Mouse (Mus musculus): ENCODE measurements at regions not wholly inside any gene's neighbourhood (a gene's known extent, or its start where the extent isn't known, plus 50 kb on each side); places are given as distances from the start of the nearest gene placed in this dataset.

DNA sequence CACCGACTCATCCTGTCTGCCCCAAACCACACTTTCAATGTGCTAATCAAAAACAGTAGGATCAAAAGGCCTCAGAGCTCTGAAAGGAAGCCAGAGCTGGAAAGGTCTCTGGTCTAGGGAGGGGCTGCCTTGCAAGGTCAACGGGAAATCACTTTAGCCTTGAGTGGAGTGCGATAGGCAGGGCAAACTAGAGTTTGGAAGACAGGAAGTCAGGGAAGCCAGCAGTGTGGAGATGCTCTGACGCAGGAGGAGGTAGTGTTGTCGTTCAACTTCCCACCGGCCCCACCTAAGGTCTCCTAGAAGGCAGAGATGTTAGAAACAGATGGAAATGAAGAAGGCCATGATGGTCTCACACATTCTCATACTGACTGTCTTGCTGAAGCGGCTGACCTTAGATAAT lies 52.0 kb upstream of the Trp53i11 start:
- intact Hi-C loops (cut with DNase I) = no loop called here
- no peak for DNase-seq (ENCODE audit: low spot score in 2 of 2)

DNA sequence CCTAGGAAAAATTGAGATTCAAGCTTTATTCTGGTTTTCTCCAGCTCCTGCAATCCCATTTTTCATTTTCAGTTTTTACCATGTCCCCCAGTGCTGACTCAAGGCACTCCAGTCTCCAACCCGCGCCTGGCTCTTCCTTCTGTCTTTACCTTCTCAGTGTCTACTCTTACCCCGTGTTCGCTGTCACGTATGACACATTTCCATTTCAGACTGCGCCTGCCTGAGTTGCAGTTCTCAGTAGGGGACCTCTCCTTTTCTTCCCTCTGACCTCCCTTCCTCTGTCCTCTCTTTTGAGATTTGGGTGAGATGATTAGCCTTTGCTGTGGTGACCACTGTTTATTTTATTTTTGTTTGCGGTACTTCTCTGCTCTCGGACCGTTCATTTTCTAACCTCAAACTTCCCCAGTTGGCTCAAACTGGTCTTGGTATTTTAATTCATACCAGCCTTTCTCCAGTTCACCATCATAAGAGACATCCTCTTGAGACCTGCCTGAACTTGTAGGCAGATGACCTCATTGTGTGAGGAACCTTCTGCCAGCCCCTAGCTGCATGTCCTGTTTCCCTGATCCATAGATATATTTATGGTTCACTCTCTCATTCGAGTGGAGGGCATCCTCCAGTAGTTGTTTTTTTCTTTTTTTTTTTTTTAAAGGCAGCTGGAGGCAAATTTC lies 53.9 kb upstream of the Trp53i11 start:
- intact Hi-C loops (cut with DNase I) = no loop called here
- DNase-seq (ENCODE audit: low spot score in 2 of 2) = no peak

DNA sequence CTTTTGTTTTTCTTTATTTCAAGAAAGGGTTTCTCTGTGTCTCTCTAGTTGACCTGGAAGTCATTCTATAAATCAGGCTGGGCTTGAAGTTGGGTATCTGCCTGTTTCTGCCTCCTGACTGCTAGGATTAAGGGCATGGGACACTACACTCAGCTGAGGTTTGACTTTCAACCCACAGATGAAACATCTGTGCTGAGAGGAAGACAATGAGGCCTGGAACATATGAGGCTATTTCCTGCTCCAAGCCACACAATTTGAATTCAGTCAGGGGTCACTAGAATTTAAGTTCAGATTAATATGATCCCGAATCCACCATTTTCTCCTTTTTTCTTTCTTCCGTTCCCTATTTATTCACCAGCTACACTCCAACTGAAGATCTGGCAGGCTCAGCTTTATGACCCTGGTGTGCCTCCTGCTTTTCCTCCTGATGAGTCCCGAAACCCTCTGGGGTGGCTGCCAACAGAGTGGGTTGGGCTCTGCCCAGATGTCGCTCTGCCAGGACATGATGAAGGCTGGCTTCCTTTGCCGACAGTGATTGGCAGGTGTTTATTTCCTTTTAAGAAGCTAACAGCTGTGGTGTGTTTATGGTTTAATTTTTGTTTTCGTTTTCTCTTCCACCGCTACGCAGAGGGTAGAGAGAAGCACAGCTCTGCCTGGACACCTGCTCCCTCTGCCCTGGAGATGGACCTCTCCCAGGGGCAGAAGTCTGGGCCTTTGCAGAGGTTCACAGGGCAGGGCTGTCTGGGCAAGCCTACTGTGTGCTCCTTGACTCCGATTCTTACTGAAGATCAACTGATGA lies 55.3 kb upstream of the Trp53i11 start:
- intact Hi-C loops (cut with DNase I) = no loop called here
- DNase-seq (ENCODE audit: low spot score in 2 of 2) = peak; percentile 29 to 35

DNA sequence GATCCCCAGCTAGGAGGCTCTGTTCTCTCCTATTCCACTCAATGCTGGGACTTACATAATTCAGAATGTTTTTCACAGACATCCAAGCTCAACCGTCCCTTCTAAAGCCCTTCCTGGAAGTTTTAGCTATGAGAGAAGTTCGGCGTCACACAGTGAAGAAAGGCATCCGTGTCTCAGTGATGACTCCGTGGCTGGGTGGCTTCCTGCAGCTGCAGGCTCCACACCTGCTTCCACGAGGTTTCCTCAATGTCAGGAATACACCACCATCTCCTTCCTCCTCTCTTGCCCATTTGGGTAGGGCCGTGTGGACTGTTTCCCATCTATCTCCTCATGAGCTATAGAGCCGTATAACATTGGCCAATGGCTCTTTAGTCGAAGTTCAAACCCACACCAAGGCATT lies 56.1 kb upstream of the Trp53i11 start:
- intact Hi-C loops (cut with DNase I) = no loop called here
- no peak for DNase-seq (ENCODE audit: low spot score in 2 of 2)

DNA sequence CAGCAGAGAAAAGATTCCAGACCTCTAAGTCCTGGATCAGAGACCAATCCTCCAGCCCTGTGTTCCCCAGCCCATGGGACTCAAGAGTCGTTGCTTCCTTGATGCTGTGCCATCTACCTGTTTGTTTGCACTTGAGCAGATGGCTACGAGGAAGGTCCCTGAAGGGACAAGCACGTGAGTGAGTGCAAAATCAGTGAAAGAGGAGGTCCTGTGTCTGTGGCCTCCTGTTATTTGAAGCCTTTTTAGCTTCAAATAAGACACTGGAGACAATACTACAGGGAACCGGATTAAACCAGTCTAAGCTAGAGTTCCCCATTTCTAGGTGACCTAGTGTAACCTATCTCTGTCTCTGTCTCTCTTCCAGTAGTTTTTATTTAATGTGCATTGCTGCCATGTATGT lies 58.2 kb upstream of the Trp53i11 start:
- DNase-seq (ENCODE audit: low spot score in 2 of 2) = no peak
- intact Hi-C loops (cut with DNase I) = no loop called here

DNA sequence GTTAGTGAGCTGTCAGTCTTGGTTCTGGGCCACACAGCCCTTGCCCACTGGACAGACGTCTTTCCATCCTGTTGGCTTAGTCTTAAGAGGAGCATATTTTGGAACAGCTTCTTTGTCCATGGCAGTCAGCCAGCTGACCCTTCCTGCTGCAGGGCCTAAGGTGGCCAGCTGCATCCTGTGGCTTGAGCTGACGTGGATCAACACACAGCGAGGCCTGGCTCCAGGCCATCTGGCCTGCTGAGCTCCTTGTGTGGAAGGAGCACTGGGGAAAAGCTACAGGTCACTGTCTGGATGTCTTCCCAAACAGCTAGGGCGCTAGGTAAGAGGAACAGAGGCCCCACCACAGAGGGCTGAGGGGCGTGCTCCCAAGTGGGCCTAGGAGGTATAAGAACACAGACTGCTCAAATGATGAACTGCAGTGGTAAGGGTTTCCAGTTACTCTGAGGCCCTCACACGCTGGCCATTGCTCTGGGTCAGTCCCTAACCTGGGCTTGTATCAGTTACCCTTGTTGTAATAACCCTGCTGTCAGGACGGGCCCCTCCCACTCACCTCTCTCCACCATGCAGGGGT lies 60.7 kb upstream of the Trp53i11 start:
- intact Hi-C loops (cut with DNase I) = no loop called here

DNA sequence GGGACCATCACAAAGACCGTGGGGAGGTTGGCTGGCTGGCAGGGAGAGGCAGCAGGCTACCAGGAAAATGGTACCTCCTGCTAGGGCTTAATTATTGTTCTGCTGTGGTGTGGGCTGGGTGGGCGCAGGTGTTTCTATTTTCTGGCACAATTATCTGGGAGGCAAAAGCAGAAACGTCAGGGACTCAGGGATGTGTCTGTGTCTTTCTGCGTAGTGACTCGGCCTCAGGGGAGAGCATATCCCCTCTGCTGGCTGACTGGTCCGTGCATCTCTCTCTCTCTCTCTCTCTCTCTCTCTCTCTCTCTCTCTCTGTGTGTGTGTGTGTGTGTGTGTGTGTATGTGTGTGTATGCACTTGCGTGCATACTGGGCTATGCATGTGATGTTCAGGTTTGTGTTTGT lies 61.2 kb upstream of the Trp53i11 start:
- intact Hi-C loops (cut with DNase I) = no loop called here
- DNase-seq (ENCODE audit: low spot score in 2 of 2) = no peak

More for the DNA sequence above, 60.7 kb upstream of the Trp53i11 start:
- peak; percentile 64 to 76 for DNase-seq (ENCODE audit: low spot score in 2 of 2)

DNA sequence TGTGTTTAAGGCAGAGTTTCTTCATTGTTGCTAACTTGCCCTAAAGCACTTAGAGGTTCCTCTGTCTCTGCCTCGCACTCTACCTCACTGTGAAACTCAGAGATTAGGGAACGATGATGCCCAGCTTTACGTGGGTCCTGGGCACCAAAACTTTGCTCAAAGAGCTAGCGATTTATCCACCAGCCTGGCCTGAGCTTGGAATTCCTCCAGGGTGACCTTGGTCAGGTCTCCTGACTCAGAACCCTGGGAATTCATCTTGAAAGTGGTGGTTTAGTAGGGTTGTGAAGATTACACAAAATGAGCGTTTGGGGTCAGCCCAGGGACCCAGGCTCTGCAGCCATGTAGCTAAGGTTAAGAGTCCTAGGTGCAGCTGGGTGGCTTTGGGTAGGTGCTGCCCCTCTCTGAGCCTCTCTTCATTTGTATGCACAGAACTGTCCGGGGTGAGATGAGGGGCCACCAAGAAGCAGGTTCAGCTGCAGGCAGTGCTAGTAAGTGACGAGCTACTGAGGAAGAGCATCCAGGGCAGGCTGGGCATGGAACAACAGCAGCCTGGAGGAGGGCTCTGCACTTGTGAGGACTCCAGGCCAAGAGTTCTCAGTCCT lies 62.4 kb upstream of the Trp53i11 start:
- intact Hi-C loops (cut with DNase I) = no loop called here
- DNase-seq (ENCODE audit: low spot score in 2 of 2) = no peak

DNA sequence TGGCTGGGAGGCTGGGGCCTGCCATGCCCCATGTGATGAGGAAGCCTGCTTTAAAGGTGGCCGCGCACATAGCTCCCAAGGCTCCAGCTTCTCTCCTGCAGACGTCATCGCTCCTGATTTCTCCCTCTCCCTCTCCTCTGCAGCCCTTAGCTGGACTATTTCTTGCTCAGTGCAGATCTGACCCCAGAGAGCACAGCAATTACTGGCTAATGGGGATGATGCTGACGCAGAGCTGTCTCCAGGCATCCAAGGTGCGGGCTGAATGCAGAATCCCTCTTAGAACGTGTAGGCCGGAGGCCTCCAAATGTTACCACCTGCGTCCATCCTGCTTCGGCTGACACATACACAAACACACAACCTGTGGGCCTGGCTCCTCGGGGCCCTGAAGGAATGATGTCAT lies 63.5 kb upstream of the Trp53i11 start:
- DNase-seq (ENCODE audit: low spot score in 2 of 2) = no peak
- intact Hi-C loops (cut with DNase I) = no loop called here

DNA sequence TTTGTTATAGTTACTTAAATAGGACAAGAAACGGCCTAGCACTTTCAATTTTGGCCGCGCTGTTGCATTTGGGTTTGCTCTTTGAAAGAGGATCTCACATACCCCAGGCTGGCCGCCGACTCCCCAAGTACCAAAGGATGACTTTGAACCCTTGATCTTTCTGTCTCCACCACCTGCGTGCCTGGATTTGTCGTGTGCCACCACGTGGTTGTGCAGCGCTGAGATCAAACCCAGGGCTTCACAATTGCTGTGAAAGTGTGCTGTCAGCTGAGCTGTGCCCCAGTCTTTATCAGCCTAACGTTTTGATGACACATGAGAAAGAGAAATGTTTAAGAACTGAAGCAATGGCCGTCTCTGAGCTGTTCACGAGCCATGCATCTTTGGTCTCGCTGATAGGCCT lies 67.0 kb upstream of the Trp53i11 start:
- no peak for DNase-seq (ENCODE audit: low spot score in 2 of 2)
- intact Hi-C loops (cut with DNase I) = no loop called here

DNA sequence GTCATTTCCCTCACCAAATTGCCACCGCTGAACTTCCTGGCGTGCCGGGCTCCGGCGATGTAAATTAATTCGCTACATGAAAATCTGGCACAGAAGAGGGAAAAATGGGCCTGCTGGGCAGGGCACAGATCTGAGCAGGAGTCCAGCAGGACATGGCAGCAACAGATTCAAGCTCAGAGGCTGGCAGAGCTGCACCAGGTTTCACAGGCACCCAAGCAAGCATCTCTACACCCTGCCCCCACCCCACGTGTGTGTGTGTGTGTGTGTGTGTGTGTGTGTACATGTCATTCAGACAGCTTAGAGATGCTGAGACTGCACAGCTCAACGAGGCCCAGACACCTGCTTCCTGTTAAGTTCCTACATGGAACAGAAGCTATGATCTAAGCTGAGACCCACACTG lies 68.3 kb upstream of the Trp53i11 start:
- intact Hi-C loops (cut with DNase I) = no loop called here
- DNase-seq (ENCODE audit: low spot score in 2 of 2) = peak in 1 of 2 experiments; percentile 39

DNA sequence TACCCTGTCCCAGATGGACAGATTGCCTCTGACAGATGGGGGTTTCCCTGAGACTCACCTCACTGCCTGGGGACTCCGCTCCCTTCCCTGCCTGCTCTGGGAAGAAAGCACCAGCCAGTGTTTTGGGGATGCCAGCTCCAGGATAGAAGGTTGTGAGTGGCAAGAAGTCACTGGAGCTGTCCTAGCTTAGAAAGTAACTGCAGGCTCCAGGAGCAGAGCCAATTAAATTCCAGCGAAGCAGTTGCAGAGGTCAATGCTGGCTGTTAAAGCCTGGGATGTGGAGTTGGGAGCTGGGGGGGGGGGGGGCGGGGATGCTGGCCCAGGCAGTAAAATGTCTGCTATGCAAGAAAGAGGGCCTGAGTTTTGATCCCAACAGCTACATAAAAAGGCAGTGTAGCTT lies 69.3 kb upstream of the Prdm11 start:
- intact Hi-C loops (cut with DNase I) = no loop called here
- DNase-seq (ENCODE audit: low spot score in 2 of 2) = no peak

DNA sequence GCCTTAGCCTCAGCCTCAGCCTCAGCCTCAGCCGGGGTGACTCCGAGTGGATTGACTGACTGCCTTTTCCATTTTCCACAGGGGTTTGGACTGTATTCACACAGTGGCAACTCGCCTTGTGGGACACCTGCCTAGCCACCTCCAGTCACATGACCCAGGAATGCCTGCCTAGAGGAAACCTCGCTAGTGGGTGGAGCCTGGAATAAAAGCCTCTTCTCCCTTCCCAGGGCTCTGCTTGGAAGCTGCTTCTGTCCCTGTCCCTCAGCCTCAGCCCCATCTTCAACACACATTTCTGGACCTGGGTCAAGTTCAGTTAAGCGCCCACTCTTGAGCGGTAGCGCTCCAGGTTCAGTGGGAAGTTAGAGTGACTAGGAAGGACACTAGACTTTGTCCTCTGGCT lies 68.0 kb upstream of the Prdm11 start:
- intact Hi-C loops (cut with DNase I) = loop anchor here (5.0 kb wide), 1 partner anchor 53 kb away; no protein-coding TSS in a partner anchor
- no peak for DNase-seq (ENCODE audit: low spot score in 2 of 2)

DNA sequence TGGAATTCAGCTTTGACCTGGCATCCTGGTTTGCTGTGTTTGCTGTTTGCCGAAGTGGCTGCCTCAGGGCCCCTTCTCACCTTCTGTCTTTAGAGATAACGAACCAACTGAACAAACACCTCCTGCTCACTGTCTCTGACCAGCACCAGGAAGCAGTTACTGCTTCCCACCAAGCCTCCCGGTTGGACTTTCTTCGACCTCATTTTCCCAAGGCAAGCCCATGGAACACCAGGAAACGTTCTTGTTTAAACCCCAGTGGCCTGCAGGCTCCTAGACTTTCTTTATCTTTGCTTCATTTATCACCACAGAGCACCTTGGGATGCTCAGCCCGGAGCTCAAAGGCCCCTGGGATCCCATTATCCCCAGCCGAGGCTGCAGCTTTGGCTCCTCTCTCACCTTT lies 66.4 kb upstream of the Prdm11 start:
- intact Hi-C loops (cut with DNase I) = loop anchor here (5.0 kb wide), 1 partner anchor 55 kb away; no protein-coding TSS in a partner anchor
- DNase-seq (ENCODE audit: low spot score in 2 of 2) = no peak

DNA sequence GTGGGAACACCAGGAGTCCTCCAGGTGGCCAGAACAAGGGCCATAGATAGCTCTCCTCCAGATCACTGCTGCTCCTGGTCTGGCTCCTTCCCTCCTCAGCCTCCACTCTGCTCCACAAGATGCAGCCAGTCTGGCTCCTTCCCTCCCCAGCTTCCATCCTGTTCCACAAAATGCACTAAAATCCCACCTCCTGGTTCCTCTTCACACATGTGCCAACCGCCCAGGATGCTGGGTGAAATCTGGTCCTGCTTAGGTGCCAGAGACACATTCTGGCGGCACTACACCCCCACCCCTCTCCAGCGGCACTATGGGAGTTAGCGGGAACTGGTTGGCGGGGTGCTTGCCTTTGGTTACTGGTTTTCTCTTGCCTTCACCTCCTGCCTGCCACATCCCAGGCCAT lies 64.9 kb upstream of the Prdm11 start:
- intact Hi-C loops (cut with DNase I) = loop anchor here (5.0 kb wide), 1 partner anchor 56 kb away; no protein-coding TSS in a partner anchor
- DNase-seq (ENCODE audit: low spot score in 2 of 2) = peak; percentile 19 to 34

DNA sequence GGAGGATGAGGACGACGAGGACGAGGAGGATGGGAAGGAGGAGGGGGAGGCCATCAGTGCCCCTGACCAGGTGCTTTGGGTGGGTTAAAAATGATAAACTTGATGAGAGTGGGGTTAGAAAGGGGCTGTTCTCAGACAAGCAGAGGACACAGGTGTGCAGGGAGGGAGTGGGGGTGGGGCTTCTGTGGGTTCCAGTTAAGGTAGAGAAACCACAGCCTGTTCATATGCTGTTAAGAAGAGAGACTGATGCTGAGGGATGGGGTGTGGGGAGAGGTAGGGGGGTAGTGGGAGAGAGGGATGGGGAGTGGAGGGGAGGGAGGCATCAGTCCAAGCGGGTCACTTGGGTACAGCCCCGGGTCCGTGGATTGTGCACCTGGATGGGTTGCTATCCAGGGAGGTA lies 60.6 kb upstream of the Prdm11 start:
- no peak for DNase-seq (ENCODE audit: low spot score in 2 of 2)
- intact Hi-C loops (cut with DNase I) = no loop called here

DNA sequence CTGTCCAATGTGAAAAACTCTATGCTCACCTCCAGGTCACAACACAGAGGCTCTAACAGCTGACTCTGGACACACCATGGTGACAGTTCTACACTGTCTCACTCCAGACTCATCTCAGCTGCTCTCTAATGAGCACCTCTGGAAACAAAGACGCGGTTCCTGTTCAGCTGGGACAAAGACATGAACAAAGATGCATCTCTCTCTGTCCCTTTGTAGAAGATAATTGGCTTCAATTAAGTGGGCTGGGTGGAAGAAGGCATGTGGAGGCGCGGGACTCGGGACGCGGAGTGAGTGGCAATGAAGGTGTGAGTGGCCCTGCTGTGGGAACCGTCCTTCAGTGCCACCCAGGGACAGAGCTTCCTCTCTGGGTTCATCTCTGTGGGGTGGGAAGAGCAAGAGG lies 56.0 kb upstream of the Prdm11 start:
- intact Hi-C loops (cut with DNase I) = no loop called here

DNA sequence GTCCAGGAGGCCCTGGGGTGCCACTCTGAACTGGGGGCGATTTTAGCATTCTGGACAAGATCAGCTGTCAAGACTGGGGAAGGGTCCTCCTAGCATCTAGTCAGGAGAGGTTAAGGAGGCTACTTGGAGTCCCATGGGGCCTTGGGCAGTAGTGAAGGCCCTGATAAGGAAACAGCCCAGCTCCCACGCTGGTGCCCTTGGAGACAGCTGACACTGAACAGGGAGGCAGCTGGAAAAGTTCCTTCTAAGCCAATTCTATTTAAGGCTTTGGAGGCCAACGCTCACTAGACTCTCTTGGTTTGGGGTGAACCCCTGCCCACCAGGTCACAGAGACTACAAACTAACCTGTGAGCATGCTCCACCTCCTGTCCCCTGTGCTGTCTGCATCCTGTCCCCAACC lies 53.8 kb upstream of the Prdm11 start:
- DNase-seq (ENCODE audit: low spot score in 2 of 2) = no peak
- intact Hi-C loops (cut with DNase I) = no loop called here

More for the DNA sequence above, 56.0 kb upstream of the Prdm11 start:
- DNase-seq (ENCODE audit: low spot score in 2 of 2) = no peak

DNA sequence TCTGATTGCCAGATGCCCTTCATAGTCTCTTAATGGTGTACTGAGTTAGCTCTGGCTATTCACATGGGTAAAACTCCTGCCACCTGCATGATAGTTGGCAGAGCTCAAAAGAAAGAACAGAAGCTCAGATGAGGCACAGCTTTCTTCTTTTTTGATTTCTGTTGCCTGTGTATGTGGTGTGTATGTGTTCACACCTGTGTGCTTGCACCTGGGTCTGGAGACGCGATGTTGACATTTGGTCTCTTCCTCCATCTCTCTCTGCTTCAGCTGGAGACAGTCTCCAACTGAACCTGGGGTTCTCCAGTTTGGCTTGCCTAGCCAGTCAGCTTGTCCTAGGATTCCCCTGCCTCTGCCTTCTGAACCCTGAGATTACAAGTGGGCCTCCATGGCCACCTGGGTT lies 51.0 kb upstream of the Prdm11 start:
- DNase-seq (ENCODE audit: low spot score in 2 of 2) = no peak
- intact Hi-C loops (cut with DNase I) = no loop called here

DNA sequence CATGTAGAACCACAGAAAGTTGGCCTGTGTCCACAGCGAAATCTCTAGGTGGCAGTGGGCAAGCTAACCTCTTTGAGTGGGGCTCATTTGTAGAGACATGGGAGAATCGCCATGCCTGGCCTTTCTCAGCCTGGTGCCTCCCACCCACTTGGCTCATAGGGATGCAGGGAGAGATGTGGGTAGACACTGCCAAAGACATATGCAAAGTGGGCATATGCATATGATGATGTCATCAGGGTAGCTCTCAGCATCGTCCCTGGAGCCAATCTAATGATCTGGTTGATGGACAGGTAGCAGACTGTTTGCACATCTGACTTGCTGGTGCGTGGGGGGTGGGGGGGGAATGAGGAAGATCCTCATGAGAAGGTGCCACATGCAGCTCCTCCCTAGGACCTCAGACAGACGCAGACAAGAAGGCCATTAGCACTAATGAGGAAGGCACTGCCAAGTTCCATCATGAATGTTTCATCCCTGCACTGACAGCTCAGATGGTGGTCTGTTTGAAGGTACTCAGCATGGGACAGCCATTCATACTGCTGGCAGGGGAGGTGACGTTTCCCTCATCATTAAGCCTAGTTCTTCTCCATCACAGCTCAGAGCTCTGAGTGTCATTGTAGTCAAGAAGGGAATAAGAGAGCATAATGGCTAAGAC lies 50.2 kb upstream of the Prdm11 start:
- DNase-seq (ENCODE audit: low spot score in 2 of 2) = no peak
- intact Hi-C loops (cut with DNase I) = no loop called here

All from left cerebral cortex, postnatal 14 days (tissue).